Mouse (Mus musculus) skeletal muscle tissue, adult 2 months (tissue): ENCODE data around the gene Klhdc4.

ENCODE experiments used
- DNase-seq: peaks from one replicate; pipeline ENCODE4 v3.0.0-alpha.2; 2012; ENCODE audit warnings: low read depth, low spot score

The Klhdc4 gene

DNA sequence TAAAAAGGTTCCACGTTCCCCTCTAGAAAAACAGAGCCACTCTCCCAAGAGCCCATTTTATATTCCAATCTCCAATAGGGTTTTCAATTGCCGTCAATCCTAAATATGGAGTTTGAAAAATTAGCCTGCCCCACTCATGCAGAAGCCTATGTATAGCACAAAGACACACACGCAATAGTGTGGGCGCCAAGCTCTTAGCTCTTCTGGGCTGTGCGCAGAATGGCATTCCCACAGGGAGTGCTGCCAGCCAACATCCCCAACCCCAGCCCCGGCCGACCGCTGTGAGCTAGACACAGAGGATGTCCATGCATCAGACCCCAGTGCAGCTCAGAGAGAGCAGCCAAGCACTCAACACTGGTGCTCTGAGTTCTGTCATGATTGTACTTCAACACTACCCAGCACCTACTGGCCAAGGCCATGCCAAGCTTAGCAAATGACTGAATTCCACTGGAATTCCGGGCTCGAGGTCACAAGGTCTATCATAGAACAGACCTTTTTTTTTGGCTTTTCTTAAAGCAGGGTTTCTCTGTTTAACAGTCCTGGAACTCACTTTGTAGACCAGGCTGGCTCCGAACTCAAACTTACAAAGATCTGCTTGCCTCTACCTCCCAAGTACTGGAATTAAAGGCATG lies 19.7 kb downstream of the Klhdc4 start:
- no peak for DNase-seq

DNA sequence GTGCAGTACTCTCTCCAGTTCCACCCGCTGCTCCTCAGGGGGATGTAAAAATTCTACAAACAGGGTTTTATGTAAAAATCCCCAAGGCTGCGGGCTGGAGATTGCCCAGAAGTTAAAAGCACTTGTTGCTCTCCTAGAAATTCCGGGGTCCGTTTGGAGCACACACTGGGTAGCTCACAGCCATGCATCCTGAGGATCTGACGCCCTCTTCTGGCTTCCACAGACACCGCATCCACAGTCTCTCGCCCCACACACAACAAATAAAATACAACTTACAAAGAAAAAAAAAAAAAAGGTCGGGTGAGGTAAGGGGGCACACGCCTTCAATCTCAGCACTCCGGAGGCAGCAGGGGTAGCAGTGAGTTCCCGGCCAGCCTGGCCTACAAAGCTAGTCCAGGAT lies 21.3 kb downstream of the Klhdc4 start:
- no peak for DNase-seq

DNA sequence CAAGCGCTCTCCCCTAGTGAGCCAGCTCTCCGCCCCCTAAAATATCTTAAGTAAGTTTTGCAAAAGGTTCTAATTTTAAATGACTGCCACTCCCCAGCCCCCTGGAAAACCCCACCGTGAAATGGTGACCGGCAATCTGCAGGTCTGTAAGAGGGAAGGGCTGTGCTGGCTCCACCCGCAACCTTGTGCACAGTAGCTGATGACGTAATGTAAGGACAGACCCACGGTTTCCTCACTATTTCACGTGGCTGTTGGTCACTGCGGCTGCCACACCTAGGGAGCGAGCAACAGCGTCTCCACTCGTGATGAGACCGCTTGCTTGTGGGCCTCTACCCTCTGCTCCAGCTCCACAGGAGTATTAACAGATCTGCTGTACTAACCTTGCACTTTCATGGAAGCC lies 23.2 kb downstream of the Klhdc4 start:
- DNase-seq = no peak

DNA sequence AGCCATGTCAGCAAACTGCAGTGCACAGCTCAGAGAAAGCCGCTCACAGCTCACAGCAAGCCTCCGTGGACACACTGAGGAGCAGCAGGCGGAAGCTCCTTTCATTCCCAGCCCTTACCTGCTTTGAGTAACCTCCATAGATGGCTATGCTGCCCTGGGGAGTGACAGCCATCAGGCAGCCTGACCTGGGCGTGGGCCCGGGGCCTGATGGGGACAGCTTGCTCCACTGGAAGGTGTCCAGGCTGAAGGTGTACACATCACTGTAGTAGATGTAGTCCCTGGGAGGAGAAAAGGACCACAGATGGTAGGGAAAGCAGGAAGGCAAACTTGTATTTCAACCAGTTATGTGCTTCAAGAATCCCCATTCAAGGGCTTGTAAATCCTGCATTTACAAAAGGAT lies 24.5 kb downstream of the Klhdc4 start:
- DNase-seq = no peak

DNA sequence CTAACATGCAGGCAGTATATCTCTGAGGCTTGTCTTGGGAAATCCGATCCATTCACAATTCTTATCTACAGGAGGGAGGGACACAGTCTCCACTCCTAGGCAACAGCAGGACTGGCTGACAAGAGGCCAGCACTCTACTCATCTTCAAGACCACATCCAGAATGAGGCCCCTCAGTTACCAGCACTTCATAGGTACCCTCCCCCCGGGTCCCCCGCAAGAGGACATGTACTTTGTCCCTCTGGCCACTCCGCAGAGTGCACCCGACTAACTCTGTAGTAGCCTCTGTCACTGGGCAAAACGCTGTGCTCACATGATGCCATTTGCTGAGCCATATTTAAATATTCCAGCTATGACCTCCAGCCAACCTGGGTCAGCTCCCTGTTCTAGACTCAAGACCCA lies 31.0 kb downstream of the Klhdc4 start:
- no peak for DNase-seq

DNA sequence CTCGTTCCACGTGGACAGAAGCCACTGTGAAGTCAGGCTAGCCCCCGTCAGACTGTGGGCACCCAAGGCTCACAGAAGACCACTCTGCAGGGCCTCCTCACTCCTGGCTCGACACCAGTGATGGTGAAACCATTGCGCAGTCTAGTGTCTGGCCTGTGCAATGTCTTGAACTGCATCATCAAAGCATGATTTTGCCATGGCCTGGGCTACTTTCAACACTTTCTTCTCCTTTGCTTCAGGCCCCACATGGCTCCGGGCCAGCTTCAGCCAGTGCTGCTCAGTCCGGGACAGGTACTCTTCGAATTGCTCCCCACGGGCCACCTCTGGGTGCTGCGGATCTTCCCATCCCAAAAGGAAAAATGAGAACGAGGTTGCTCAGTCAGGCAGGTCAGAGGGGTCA lies 33.0 kb downstream of the Klhdc4 start:
- DNase-seq = no peak

DNA sequence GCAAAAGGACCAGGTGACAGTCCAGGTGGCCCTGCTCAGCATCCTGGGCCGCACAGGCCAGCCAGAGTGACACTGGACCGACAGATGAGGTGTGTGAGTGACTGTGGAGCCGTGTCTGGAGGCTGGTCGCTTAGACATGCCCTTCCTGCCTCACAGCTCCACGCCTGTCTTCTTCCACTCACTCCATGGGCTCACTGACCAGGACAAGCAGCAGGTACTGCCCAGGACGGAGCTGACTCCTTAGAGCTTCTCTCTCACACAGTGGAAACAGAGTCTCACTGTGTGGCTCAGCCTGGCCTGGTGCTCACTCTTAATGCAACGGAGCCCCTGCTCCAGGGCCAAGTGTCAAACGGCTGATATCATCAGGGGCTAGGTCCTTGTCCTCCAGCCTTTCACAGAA lies 33.9 kb downstream of the Klhdc4 start:
- DNase-seq = no peak

DNA sequence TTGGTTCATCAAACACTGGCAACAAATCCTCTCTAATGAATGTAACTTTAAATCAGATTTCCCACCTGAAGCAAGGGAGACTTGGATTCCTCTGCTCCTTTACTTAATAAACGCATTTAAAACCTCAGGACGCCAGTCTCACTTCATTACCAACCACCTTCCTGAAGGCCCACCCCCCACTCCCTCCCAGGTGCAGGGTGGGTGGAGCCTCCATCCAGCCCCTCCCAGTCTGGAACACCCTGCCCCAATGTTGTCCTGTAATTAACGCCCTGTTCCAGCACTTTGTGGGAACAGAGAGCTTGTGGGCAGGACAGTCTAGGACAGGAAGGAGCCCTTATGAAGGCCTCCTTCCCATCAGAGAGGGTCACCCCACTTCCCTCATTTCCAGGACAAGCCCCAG lies 35.2 kb downstream of the Klhdc4 start:
- DNase-seq = no peak

DNA sequence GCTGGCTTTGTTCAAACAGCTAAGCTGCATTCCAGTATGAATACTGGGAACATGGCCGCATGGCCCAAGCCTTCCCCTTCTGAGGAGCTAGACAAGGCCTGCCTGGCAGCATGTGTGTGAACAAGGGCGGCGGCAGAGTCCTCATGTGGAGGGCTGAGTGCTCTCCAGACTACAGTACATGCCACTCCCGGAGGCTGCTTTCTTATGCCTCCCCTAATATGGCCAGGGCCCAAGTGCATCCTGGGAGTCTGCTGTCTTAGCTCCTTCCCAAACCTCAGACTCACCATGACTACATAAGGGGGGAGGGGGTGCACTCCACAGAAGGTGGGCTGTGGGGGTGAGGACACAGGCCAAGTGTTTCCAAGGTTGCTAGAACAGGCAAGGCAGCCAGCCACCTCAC lies 36.7 kb downstream of the Klhdc4 start:
- no peak for DNase-seq

DNA sequence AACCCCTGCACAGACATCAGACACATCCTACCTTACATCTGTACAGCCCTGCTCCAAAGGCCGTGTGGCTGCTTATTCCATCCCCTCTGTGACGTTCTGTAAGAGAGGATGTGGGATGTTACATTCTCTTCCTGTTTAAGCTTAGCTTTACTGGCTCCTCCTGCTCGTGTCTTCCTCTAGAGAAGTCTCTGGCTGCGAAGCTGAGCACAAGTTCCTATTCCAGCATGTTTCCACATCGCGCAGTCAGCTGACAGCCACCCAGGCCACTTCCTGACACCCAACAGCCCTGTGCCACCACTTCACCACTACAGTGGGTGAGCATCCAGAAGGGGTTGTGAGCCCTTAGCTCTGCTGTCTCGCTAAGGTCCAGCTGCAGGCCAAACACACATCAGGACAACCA lies 37.2 kb downstream of the Klhdc4 start:
- DNase-seq = peak; percentile 38

DNA sequence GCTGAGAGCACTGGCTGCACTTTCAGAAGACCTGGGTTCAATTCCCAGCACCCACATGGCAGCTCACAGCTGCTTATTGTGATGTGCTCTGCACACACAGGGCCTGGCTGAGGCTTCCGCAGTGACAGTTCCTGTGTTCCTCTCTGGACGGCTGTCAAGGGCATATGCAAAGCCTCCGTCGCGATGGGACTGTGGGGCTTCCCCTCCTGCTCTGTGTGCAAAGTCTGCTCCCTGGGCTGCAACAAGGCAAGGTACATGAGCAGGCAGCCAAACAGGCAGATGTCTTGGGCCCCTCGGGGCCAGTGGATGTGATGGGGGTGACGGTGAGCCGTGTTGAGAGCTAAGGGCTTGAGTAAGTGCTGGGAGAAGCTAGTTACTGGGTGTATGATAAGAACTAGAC lies 40.6 kb downstream of the Klhdc4 start:
- no peak for DNase-seq

DNA sequence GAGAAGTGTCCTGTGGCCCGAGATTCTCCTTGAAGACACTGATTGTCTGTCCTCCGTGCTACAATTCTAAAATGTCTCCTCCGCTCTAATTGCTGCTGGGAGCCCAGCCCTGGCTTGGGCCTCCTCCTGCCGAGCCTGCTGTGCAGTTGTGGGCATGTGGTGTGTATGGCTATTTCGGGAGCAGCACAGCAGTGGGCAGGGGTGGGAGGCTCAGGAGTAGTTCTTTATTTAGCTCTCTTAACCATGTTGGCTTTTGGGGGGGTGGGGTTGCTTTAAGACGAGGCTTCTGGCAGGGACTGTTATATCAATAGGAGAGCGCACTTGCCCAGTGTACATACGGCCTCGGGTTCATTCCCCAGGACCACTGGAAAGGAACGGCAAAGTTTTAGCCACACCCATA lies 42.8 kb downstream of the Klhdc4 start:
- no peak for DNase-seq

DNA sequence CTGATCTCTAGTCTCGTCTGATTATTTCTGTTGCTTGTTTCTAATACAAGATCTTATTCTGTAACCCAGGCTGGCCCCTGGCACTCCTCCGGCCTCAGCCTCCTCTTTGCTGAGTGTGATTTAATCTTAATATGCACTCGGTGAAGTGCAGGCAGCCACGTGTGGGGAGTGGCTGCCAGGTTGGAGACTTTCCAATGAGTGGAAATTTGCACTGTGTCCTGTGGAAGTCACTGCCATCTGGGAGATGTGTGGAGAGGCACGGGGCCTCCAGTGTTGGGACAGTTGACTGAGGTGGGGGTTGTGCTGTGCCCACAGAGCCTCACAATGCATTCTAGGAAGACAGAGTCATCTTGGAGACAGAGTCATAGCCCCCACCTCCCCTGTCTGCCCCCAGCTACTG lies 46.9 kb downstream of the Klhdc4 start:
- DNase-seq = no peak

DNA sequence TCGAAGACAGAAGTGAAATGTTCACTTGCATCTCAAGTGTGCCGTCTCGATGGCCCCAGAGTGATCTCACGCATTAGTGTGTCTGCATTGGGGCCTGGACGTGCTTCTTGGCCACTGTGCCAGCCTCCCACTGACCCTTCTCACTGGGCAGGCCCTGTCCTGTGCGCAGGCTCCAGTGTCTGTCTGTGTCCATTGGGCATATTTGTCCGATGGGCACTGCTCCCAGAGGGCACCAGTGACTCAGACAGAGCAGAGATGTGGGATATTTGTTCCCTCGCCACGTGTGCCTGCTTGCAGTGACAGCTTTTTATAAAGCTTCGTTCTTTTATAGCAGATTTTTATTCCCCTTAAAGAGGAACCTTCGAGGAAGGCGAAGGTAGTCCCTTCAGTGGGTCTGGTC lies 55.5 kb downstream of the Klhdc4 start:
- DNase-seq = no peak

DNA sequence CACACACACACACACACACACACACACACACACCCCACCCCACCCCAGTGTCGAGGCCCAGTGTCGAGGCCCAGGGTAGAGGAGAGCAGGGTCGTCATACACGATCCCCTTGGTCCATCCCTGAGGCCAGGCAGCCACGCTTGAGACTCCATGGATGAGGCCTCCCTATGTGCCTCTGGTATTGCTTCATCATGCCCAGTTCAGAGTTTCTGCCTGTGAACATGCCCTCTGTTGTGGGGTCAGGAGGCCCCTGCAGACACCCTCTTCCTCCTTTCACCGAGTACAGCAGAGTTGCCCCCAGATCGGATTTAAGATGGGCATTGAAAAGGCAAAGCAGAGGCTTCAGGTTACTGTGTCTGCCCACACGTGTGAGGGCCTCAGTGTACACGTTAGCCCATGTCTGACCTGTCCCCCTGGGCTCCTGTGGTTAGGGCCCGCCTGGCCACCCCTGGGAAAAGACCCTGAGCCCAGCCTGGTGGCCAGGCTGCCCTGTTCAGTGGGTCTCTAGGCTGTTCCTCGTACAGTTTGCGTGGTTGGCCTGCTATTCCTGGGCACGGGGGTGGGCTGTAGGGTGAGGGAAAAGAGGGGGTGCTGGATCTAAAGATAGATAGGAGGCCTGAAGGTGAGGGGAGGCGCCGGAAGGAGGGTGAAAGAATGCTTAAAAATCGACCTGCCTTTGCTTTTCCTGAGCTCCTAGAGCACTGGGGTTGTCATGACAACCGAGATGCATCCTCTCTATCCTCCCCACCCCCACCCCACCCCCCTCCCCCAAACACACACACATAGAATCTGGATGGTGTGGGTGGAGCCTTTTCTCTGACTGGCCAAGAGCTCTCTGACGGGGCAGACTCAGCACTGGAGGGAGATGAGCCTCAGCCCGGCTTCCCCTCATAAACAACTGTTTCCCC lies 58.3 kb downstream of the Klhdc4 start:
- no peak for DNase-seq

DNA sequence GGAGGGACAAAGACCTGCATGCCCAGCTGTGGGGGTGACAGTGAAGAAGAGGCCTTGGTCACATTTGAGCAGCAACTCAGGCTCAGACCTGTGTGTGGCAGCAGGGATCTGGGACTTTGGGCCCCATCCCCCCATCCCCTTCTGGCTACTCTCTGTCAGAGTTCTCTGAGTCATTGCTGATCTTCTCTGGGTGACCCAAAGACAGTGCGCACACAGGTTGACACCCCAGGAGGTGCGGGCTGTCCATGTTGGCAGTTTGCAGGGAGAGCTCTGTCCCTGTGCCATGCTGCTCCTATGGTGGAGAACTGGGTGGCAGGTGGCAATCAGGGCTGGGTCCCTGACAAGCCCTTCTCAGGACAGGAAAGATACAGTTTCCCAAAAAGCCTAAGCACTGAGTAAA lies 59.7 kb downstream of the Klhdc4 start:
- DNase-seq = no peak

DNA sequence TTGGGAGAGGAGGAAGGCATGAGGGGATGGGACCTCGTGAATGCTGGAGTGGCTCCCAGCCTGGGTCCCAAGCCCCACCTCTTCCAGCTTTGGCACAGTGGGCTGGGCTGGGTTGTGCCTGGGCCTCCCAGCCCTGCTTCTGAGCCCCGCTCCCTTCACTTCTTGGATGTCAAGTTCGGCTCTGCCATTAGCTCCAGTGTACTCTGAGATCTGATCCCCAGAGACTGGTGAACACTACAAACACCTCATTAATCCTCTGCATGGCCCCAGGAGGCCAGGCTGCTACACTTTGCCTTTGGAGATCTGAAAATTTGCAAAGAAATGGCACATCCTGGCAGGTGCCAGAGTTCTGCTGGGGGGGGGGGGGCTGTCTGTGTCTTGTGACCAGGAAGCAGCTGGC lies 60.3 kb downstream of the Klhdc4 start:
- DNase-seq = no peak

DNA sequence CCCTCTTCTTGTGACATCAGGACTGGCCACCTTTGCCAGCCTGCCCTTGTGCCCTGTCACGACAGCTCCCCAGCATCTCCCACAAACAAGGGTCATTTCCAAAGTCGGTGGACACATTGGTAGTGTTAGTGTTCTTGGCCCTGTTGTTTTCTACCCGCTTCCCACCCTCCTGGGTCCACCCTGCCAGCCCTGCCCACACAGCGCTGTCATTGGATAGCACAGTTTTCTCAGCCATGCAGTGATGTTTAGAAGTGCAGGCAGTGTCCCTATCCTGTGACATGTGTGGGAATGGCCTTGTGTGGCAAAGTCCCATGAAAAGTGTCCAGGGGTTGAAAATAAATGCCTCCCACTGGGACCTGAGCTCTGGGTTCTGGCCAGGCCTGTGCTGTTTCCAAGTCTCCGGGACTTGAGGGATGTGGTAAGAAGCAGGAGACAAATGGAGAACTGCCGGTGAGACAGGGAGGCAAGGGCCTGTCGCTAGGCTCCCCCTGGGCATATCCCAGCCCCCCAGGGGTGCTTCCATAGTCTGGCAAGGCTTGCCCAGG lies 63.7 kb downstream of the Klhdc4 start:
- peak; percentile 18 for DNase-seq

DNA sequence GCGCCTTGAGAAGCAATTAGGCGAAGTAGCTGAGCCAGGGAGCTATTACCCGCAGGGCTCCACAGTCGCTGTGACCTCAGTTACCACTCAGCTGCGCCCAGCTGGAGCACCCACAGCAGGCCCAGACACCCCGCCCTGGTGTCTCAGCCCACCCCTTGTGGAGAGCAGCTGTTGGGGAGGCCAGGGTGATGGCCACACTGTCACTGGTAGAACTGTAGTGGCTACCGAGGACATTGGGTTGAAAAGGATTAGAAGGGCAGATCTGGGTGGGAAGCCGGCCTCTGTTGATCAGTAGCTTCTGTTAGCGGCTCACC lies 65.7 kb downstream of the Klhdc4 start:
- no peak for DNase-seq

DNA sequence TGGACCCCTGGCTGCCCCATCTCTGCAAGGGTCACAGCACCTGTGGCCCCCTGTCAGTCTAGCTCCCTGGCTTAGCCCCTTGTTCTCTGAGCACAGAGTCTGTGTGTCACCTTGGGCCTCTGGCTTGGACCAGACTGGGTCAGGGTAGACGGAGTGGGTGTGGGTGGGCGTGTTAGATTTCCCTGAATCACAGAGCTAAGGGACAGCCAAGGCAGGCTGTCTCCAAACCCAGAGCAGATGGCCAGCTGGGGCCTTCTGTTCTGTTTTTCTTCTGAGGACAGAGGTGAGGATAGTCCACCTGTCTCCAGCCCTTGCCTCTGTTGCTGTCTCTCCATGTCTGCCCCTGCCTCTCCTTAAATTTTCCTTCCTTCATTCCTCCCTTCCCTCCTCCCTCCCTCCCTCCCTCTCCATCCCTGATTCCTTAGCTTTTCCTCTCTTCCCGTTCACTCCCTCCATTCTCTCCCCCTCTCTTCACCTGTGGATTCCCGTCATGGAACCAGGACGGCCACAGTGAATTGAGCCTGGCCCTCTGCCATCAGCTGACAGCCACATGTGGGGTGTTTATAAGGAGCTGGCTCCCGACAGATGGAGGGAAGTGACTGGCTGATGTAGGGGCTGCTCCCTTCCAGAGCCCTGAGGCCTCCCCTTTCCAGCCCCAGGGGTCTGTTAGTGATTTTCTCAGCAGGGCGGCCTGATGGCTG lies 66.2 kb downstream of the Klhdc4 start:
- DNase-seq = no peak

DNA sequence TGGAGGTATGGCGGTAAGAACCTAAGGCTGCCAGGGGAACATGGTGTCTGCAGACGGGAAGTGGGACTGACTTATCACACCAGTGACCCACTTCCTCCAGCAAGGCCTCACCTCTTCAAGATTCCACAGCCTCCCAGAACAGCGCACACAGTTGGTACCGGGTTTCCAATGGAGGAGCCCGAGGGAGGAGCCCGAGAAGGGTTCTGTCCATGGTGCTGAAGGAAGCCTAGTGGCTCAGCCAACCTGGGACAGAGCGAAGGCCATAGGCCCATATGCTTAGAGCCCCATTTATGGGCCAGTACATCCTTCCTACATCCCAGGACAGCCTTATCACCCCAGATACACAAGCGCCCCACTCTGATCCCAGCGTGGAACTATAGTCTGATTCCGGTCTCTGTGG lies 67.9 kb downstream of the Klhdc4 start:
- no peak for DNase-seq

DNA sequence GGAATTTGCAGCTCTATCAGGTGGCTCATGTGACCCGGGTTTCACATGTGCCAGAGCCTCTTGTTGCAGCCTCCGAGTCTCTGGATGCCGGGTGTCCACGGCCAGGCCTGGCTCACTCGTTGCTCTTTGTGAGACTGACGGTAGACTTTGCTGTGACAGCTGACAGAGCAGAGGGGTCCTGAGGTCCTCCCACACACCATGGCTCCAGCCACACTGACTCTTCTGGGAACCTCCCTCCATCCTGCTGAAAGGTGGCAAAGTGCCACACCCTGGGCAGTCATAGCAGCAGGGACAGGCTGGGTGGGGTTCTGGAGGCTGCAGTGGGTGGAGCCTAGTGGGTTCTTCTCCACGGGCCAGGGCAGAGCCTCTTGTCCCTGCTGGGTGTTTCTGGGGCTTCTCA lies 68.9 kb downstream of the Klhdc4 start:
- no peak for DNase-seq

DNA sequence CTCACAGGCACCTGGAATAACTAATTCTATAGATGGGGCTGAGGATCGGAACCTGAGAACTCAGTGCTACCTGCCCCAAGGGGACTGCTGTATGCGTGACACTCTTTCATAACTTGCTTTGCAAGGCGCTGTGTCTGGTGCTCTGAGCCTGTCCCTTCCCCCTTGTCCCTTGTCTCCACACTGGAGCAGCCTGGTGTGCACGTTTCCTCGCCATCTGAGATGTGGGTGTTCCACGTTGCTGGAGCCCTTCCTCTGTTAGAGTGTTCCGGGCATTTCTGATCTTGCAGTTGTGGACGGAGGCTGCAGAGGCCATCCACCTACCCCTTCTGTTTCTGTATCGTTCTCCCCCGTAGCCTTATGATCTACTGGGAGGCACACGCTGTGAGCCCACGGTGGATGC lies 70.9 kb downstream of the Klhdc4 start:
- DNase-seq = no peak
